Mouse (Mus musculus) urinary bladder, postnatal 10 days (tissue): ENCODE results near the gene Gm49394.

Source experiments
- DNase-seq: peaks from one replicate; pipeline ENCODE4 v3.0.0; 2022; ENCODE audit warnings: low spot score

Gm49394 gene

DNA sequence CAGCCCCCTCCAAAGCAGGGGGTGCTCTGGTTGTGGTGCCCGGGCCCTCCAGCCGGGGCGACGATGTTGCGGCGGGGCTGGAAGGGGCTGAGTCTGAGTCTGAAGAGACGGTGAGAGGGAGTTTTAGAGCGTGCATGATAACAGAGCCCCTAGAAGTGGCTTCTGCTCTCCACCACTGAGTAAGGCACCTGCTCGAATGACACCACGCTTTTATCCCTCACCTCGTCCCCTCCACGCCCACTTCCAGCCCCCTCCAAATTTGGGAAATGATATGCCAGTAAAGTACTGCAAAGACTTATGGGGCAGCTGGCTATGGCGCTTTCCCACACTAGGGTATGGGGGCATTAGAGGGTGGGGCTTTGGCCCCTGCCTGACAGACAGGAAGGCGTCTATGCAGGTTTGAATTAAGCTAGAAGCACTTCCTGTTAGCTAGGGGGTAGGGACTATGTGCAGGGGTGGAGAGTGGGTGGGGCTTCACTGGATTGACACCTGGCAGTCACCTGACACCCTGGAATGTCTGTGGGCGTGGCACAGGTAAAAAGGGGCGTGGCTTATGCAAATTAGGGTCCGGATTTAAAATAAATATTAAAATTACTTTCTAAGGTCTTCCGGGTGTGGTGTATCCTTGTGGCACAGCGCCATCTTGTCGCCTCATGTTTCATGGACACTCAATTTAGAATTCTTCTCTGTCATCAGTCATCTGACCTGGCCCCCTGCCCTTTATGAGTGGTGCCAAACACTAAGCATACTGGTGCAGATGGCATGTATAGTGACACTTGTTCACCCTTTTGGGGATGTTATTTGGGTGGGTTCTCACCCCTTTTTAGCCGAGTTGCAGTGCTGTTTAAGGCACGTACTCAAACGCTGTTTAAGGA lies at the start of gene Gm49394:
TSS of gene Gm49394 (minus strand) at position 192 of the 875 bp plus-strand sequence.
- DNase-seq: no peak

GRCm38 (mm10) chr7:142714783-142715498 lies 45.2 kb upstream of the Gm49394 start:
- no peak for DNase-seq

DNA sequence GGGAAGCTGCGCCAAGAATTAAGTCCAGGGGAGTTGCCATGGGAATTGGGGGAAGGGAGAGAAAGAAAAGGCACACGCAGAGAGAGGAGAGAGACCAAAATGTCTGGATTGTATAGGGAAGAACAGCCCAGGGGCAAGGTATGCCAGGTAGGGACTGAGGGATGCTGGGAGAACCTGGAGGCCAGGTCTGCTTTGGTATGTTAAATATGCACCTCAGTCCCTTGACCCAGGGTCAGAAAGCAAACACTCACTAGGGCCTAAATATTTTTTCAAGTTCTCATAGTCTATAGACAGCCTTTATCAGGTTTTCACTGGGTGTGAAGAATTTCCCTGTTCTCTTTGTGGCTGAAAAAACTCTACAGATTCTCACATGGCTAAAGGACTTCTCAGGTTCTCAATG lies 37.1 kb upstream of the Gm49394 start:
- no peak for DNase-seq

DNA sequence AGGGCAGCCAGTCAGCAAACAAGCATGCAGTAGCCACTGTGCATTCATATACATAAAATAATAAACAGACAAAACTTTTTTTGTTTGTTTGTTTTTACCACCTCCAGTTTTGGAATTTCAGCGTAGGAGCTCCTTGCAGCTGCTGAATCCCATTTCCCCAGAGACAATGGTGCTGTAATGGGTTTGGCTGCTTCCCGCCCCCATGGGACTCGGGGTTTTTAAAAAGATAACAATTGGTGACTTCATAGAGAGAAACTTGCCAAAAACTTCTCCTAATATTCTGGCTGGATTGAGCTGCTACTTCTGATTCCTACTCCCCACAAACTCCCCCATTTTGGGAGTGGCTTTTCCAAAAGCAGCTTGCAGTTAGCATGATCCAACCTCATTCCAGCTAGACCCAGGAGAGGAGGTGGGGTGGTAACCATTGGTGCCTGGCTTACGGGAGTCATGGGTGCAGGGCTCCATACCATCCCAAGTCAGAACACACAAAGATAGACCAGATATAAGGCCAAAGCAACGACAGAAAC lies 29.7 kb upstream of the Gm49394 start:
- DNase-seq: no peak

DNA sequence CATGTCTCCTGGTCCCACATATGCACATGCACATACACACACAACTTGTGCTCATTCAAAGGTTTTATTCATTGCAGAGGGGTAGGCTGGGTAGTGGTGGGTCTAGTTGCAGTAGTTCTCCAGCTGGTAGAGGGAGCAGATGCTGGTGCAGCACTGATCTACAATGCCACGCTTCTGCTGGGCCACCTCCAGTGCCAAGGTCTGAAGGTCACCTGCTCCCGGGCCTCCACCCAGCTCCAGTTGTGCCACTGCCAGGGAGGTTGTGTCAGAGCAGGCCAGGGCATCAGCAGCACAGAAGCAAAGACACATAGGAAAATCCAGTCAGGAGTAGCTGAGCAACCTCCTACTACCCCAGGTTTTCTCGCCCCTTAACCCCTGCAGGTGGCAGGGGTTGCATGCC lies 8.9 kb upstream of the Gm49394 start:
- DNase-seq: no peak

- no peak for DNase-seq
Observed at GRCm38 (mm10) chr7:142675644-142676043, 5.9 kb upstream of the Gm49394 start.

- DNase-seq: no peak
Observed at GRCm38 (mm10) chr7:142675141-142675540, 5.4 kb upstream of the Gm49394 start.

GRCm38 (mm10) chr7:142672120-142672519 lies 2.4 kb upstream of the Gm49394 start:
- no peak for DNase-seq

DNA sequence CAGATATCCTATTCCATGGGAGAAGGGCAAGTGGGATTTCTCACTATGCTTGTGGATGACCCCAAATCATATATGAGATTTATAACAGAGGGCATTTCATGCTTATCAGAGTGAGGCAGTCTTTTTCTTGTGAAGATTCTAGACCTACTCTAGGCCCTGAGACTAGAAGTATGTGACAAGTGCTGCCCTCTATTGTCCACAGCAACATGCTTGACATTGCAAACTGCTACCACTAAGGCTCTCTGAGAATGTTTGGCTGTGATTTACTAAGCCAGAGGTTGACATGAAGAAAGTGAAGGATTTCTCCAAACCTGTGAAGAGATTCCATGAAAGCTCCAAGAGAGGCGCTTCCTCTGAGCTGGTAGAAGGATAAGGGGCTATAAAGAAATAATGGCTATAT lies 1.3 kb upstream of the Gm49394 start:
- no peak for DNase-seq

DNA sequence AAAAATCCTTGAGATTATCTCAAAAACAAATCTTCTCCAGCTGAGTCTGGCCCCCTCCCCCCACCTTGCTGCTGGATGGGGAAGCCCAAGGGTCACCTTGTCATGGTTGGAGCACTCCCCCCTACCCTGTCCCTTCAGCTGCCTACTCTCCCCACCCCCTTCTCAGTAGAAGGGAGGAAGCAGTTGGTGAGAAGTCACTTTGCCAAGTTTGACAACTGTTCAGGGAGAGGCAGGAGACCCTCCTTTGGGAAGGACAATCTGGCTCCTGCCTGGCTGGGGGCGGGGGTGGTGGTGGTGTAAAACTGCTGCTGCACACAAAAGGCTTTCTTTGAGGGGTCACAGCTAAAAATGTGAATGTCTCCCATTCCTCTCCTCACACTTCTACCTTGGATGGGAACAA lies 1.4 kb downstream of the Gm49394 start:
- no peak for DNase-seq

- no peak for DNase-seq
Observed at GRCm38 (mm10) chr7:142667521-142667920, 2.2 kb downstream of the Gm49394 start.

- no peak for DNase-seq
Observed at GRCm38 (mm10) chr7:142666659-142667058, 3.1 kb downstream of the Gm49394 start, which contains the start of gene Igf2. Gene Igf2 (minus strand): TSS chr7:142666816.

- no peak for DNase-seq
Observed at GRCm38 (mm10) chr7:142666109-142666508, 3.6 kb downstream of the Gm49394 start.

GRCm38 (mm10) chr7:142665364-142665763 lies 4.4 kb downstream of the Gm49394 start:
- no peak for DNase-seq

DNA sequence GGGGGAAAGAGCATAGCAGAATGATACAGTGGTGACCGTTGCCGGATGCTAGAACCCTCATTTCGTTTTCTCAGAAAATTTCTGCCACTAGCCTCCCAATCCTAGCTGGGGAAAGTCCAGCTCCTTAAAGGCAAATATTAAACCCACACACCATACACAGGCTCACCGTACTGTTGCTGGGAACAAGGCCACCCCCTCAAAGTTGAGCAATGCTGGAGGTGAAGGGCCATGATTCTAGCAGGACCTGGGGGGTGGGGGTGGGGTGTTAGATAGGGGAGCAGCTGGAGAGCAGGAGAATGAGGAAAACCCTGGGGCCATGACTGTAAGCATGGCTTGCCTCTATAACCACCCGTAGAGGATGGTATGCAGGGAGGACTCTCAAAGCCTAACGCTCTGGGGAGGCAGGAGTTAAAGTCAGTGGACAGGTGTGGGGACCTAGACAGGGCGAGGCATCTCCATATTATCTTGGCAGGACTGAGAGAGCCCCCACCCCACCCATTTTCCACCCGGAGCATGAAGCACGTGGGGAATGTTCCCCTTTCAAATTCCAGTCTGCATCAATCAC lies 5.2 kb downstream of the Gm49394 start:
- no peak for DNase-seq

GRCm38 (mm10) chr7:142663931-142664421 lies 5.8 kb downstream of the Gm49394 start:
- DNase-seq: no peak

DNA sequence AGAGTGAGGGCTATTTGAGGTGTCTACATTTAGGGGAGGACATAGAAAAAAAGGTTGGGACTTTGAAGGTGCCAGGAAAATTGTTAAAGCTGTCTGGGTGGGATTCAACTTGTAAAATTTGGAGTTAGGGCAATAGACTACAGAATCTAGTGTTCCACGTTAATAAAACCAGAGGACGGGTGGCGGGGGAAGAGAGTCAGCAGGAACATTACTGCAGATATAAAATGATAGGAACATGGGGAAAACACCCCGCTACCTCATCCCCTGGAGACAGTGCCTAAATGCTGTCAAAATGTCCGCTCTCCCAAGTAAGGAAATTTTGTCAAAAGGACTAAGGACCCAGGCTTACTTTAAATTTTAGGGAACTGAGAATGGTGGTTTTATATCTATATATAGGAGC lies 6.6 kb downstream of the Gm49394 start:
- DNase-seq: no peak

DNA sequence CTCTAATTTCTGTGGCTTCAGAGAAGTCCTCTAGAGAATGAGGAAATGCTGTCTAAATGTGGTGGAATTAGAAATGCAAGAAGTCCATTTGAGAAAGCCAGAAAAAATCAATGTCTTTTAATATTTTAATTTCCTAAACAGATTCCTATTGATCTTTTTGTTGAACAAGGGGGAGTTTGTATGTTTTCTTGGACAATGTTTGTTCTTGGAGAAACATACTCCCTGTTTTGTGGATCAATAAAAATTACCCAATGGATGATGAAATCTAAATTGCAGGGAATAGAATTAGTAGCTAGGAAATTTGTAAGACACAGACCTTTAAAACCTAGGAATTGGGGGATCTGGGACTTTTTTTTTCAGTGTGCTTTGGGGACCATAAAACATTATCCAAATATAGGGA lies 7.9 kb downstream of the Gm49394 start:
- DNase-seq: no peak

GRCm38 (mm10) chr7:142661046-142661445 lies 8.7 kb downstream of the Gm49394 start:
- DNase-seq: no peak

DNA sequence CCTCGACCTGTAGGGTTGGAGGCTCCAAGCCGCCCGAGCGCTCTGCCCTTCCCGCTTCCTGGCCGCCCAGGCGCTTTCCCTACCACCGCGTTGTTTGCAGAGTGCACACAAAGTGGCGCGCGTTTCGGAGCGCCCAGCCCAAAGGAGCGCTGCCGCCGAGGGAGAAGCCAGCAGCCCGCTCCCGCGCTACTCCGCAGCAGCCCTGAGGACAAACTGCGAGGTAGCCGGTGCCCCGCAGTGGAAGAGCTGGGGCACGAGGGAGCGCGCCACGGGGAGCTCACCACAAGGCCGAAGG lies 9.1 kb downstream of the Gm49394 start:
- no peak for DNase-seq

GRCm38 (mm10) chr7:142659767-142660650 lies 9.7 kb downstream of the Gm49394 start:
- no peak for DNase-seq
